Mouse (Mus musculus) hematopoietic stem cell, adult 5-6 weeks (primary cell): ENCODE measurements around the gene Lrrc8d. TPM values are rescaled to one million over a fixed set of nuclear protein-coding genes. Genes with fewer than 3 reads are reported as not detected.
A peak's percentile ranks its signal among the peaks of the same experiment; 100 is the strongest.

ENCODE experiments used
- ATAC-seq, 2 experiments: fragments of 125-278 bp in 1 of 2; replicated peaks in 1 of 2; 2 replicates each; pipeline ENCODE4 v1.8.0; 2016 to 2017; ENCODE audit warnings: inconsistent platforms in 2 of 2, mild to moderate bottlenecking in 2 of 2, moderate number of reproducible peaks in 2 of 2, low read depth in 1 of 2, moderate TSS enrichment in 1 of 2; ENCODE audit not compliant: low FRiP score in 2 of 2, poor library complexity in 2 of 2, severe bottlenecking in 2 of 2, insufficient read depth in 1 of 2, low TSS enrichment in 1 of 2
- total RNA-seq: library from RNA; stranded (forward); fragments of 172-1452, 232-1000 nt; gene quantifications from 2 replicates; pipeline ENCODE4 v1.2.3, GENCODE M21; 2017

Gene Lrrc8d
- total RNA-seq, 1 experiment from 2014 or later: 25.3 TPM

DNA sequence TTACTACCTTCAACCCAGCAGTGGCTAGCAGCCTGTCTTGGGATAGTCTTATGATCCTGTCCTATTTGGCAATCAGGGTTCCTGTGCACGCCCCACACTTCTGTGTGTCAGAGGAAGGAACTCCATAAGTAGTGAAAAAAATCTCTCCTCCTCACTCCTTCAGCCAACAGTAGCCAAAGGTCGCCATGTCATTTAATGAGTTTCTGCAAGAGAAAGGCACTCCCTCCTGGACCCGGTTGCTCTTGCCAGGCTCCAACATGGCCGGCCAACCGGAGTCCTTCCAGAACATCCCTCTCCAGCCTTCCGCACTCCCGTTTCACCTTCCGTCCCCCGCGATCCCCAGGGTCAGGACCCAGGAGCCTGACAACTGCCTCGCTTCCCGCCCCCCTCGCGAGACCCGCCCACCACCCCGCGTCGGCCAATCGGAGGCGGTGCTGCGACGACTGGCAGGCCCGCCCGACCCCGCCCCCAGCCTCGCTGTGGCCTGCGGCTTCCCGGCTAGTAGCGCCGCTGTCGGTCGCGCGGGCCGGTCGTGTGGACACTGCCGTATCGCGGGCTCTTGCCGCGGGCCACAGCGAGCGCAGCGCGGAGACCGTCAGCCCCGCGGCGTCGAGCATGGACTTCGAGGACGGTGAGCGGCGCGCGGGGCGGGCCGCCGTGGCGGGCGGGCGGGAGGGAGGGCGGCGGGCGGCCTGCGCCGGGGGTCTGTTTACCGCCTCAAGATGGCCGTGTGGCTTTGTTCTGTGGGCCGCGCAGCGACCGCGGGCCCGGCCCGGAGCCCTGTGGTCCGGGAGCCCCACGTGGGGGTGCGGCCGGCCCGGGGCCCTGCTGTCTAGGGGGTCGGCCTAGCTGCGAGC, 176.5 kb downstream of the Lrrc8d start, which contains the start of gene Zfp326:
Gene Zfp326 (plus strand): TSS at position 498 of the 857 bp plus-strand sequence.
- ATAC-seq: peak; percentile 80 to 91

DNA sequence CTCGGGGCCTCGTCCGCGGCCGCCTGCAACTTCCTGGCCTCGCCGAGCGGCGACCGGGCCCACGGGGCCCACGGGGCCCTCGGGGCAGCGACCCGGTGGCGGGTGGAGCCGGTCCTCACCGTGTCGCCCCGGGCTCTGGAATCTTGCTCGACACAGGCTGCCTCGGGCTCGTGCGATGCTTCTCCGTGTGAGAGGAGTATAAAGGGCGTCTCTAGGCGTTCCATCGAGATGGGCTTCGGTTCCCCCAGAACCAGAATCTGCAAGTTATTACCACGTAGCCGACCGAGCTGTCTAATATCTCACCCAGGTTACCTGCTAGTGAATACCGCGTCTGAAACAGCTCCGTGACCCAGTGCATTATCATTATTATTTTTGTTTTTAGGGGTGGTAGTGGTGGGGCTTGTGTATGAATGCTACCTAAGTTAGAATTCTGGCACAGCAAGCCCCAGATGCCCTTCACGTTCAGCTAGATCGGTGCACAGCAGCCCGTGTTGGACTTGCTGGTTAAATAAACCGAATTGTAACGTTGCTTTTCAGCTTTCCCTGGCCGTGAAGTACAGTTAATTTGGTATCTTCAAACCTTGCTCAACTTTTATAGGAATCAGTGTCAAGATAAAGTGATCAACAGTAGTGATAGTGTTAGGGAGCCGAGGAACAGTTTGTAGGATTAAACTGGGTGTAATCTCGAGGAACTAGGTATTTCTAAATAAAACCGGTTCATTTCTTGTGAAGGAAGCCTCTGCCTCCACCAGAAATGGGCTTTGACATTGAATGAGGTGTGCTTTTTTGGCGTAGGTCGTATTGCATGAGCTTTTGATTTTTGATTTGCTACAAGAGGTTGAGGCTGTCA, 177.4 kb downstream of the Lrrc8d start:
- ATAC-seq: 0 out of 4 replicates have a peak, but pooled peaks of 1 of the 2 experiments have one; percentile 5

Other genes starting within 250 kb of the Lrrc8d start
- 12.5 and 17.3 TPM in 2 replicates for gene Lrrc8c, start 180.6 kb upstream of the Lrrc8d start, total RNA-seq
- 105 and 122 TPM in 2 replicates for gene Zfp326, start 176.6 kb downstream of the Lrrc8d start, total RNA-seq